Mouse (Mus musculus): ENCODE results near the gene Pbx2. TPM values are rescaled to one million over a fixed set of nuclear protein-coding genes. Genes with fewer than 3 reads are reported as not detected.

The Pbx2 gene
- total RNA-seq, 4 experiments from 2014 or later: 59.5 to 66.5 (median 62.6) TPM

DNA sequence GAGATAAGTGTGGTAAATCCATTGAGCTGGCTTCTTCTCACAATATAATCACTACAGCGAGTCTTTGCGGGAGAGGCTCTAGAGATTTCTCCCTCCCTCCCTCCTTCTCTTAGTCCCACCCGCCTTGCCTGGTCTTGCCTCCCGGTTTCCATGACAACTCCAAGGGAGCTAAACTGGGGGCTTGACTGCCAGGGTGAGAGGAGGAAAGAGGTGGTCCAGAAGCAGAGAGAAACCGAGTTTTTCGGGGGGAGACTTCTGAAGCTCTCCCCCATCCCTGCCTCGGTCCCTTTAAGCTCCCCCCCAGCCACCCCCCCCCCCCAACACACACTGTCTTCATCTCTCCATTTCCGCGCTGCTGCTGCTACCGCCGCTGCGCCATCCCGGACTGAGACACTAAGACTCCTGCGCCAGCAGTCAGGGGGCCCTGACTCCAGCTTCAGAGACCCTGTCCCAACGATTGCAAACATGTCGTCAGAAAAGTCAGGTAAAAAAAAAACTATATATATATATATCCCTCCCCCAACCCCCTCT is 38.2 kb downstream of the Pbx2 start, which contains the start of gene Prrt1:
TSS of gene Prrt1 (plus strand) at position 313 of the 531 bp plus-strand sequence.
- DNase-seq (ENCODE audit: low spot score in 2 of 2): peak in 1 of 2 experiments; percentile 74

- DNase-seq (ENCODE audit: low spot score in 2 of 2): no peak
These were observed 38.9 kb downstream of the Pbx2 start for GRCm38 (mm10) chr17:34629796-34630603.

DNA sequence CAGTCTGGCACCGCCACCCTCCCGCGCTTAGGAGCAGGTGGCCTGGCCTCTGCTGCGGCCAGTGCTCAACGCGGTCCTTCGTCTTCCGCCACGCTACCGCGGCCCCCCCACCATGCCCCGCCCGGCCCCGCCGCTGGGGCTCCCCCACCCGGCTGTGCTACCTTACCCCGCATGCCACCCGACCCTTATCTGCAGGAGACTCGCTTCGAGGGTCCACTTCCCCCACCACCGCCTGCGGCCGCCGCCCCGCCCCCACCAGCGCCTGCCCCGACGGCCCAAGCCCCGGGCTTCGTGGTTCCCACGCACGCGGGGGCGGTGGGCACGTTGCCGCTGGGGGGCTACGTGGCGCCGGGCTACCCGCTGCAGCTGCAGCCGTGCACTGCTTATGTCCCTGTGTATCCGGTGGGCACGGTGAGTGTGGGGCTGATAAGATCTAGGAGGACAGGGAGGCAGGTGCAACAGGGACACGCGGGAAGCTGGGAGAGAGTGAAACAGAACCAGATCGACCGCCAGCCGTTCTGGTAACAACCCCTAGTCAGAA is 39.8 kb downstream of the Pbx2 start:
- DNase-seq (ENCODE audit: low spot score in 2 of 2): no peak

GRCm38 (mm10) chr17:34631647-34632046 is 40.6 kb downstream of the Pbx2 start:
- no peak for DNase-seq (ENCODE audit: low spot score in 2 of 2)

DNA sequence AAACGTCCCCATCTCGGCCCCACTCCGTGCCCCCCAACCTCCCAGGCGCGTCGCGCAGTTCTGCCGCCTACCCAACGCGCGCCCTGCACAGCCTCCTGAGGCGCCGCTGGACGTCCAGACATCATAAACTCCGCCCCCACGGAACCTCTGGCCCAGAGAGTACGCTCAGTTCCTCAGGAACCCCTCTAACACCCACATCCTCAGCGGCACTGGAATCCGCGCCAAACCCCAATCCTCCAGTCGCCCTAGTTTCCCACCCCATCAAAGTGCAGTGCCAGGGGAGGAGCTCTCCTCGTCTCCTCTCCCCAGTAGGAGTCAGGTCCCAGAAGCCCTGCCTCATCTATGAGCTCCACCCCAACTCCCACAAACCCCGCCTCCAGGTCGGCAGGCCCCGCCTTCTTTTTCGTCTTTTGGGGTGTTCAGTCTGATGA is 41.2 kb downstream of the Pbx2 start:
- peak; percentile 80 to 88 for DNase-seq (ENCODE audit: low spot score in 2 of 2)

GRCm38 (mm10) chr17:34635671-34636070 is 44.6 kb downstream of the Pbx2 start:
- DNase-seq (ENCODE audit: low spot score in 2 of 2): no peak

GRCm38 (mm10) chr17:34637459-34637858 is 46.4 kb downstream of the Pbx2 start:
- DNase-seq (ENCODE audit: low spot score in 2 of 2): no peak

DNA sequence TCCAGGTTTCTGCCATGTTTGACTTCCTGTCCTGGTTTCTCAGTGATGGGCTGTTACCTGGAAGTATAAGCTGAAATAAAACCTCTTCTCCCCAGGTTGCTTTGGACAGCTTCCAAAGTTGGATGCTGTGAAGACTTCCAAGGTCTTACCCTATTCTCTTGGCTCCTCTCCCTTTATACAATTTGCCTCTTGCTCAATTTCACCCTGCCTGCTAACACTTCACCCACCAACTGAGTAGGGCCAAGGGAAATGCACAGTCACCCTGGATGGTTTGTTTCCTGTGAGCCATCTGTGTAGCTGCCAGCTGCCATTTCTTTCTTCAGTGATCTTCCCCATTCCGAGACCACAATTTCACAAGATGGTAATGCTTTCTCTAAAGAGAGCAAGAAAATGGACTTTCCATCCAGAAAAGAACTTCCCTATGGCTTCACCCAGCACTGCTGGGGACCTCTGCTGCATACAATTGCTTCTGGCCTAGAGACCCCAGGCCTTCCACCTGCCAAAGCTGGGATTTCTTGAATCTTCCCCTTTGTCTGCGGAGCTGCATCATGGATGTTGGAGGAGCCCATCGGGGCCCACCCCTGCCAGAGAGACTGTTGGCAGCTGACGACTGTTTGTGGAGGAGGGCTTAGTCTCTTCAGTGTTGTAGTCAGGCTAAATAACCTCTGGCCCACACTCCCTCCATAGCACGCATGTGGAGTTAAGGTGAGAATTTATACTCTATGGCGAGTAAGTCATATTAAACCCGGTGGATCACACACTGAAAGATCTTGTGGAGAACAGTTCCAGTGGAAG is 48.6 kb downstream of the Pbx2 start:
- DNase-seq (ENCODE audit: low spot score in 2 of 2): no peak

DNA sequence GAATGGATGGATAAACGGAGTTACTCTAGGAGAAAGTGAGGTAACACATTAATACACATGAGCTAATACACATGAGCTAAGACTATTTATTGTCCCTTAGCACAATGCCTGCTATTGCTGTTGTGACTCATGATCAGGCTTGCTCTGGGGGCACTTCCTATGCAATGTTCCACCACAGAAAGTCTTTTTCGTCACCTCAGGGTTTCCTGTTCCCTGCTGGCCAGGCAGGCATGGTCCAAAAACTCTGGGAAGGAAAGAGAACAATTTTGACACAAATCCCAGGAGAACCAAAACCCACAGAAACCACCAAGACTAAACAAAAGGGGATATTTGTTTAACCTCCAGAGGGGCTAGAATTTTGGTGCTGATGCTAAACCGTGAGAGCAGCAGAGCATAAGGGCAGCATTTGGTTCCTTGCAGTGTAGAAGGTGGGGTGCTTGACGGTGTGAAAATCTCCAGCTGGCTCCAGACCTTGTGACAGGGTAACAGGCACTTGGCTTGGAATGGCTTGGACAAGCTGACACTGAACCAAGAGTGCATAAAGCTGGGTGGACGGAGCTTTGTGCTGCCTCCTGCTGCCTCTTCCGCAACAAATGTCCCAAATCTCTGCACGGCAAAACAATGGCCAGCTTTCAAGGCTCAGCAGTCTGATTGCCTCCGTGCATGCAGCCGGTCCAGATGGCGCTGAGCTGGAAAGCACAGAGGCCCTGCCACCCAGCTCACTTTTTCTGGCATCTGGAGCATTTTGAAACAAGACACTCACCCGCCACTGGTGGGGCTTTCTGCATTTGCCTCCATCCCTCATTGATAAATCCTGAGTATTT is 49.9 kb downstream of the Pbx2 start:
- no peak for DNase-seq (ENCODE audit: low spot score in 2 of 2)

- DNase-seq (ENCODE audit: low spot score in 2 of 2): no peak
These were observed 50.9 kb downstream of the Pbx2 start for GRCm38 (mm10) chr17:34641945-34642344.

- no peak for DNase-seq (ENCODE audit: low spot score in 2 of 2)
These were observed 52.3 kb downstream of the Pbx2 start for GRCm38 (mm10) chr17:34643379-34643778.

- no peak for DNase-seq (ENCODE audit: low spot score in 2 of 2)
These were observed 52.9 kb downstream of the Pbx2 start for GRCm38 (mm10) chr17:34643944-34644343.

DNA sequence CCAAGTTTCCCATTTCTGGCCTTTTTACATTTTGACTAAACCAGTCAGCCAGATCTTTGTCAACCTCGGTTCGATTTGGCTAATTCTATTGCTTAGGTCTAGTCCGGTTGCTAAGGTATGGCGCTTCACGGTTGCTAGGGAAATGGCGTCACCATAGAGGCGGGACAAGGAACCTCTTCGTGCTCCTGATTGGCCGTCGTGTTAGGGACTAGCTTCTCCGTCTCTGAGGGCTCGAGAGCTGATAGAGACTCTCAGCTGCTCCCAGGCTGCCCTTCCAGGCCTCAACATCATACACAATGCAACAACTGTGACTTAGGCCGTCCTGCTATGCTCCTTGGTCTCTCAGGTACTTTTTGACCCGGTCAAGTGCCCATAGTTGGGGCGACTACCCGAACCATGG is 53.5 kb downstream of the Pbx2 start, which contains the start of gene Fkbpl:
TSS of gene Fkbpl (plus strand) at position 157 of the 400 bp plus-strand sequence.
- DNase-seq (ENCODE audit: low spot score in 2 of 2): peak; percentile 92 to 95

GRCm38 (mm10) chr17:34645256-34645829 is 54.3 kb downstream of the Pbx2 start:
- DNase-seq (ENCODE audit: low spot score in 2 of 2): no peak

DNA sequence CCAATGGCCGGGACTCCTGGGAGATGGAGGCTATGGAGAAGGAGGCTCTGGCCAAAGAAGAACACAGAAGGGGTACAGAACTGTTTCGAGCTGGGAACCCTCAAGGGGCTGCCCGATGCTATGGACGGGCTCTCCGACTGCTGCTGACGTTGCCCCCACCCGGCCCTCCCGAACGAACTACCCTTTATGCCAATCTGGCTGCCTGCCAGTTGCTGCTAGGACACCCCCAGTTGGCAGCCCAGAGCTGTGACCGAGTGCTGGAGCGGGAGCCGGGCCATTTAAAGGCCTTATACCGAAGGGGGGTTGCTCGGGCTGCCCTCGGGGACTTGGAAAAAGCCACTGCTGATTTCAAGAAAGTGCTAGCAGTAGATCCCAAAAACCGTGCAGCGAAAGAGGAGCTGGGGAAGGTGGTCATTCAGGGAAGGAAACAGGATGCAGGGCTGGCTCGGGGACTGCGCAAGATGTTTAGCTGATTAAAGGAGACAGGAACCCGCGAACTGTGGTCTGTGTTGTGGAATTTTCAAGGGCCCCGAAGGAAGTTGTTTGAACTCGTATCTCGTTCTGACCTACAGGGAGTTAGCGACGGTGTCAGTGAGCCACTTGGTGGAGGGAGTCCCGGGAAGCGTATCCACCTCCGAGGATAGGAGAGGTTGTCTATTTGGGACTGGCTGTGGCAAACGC is 54.9 kb downstream of the Pbx2 start:
- DNase-seq (ENCODE audit: low spot score in 2 of 2): peak in 1 of 2 experiments; percentile 18

Other genes starting within 250 kb of the Pbx2 start
- under 1 TPM; 0.49 to 0.82 (median 0.63) TPM for gene Btnl2, start 236.4 kb upstream of the Pbx2 start, total RNA-seq (2022)
- gene Btnl1, start 214.1 kb upstream of the Pbx2 start, total RNA-seq (2022): not detected
- 1 to 10 TPM; 3.3 to 5.1 (median 4.3) TPM for gene BC051142, start 192.4 kb upstream of the Pbx2 start, total RNA-seq (2022)
- gene Btnl4, start 113.9 kb upstream of the Pbx2 start, total RNA-seq (2022): not detected
- not detected for gene Btnl6, start 73.9 kb upstream of the Pbx2 start, total RNA-seq (2022)
- gene Notch4, start 27.0 kb upstream of the Pbx2 start, total RNA-seq (2022): 10 to 100 TPM in 1 of 4 experiments, 1 to 10 TPM in 3; 9.4 to 13.0 (median 9.6) TPM
- 1 to 10 TPM; 2.1 to 4.2 (median 3.4) TPM for gene Gpsm3, start 1.5 kb upstream of the Pbx2 start, total RNA-seq (2022)
- gene Ager, start 6.6 kb downstream of the Pbx2 start, total RNA-seq (2022): under 1 TPM; 0.39 to 0.83 (median 0.54) TPM
- gene Rnf5, start 12.4 kb downstream of the Pbx2 start, total RNA-seq (2022): 10 to 100 TPM; 73.3 to 77.6 (median 76.0) TPM
- 100 to 1,000 TPM; 150 to 164 (median 155) TPM for gene Agpat1, start 13.0 kb downstream of the Pbx2 start, total RNA-seq (2022)
- 1 to 10 TPM; 3.0 to 4.9 (median 3.4) TPM for gene Egfl8, start 24.7 kb downstream of the Pbx2 start, total RNA-seq (2022)
- gene Ppt2, start 37.2 kb downstream of the Pbx2 start, total RNA-seq (2022): 10 to 100 TPM; 38.1 to 48.6 (median 45.4) TPM
- 100 to 1,000 TPM in 3 of 4 experiments, 10 to 100 TPM in 1; 90.1 to 149 (median 116) TPM for gene Prrt1, start 38.3 kb downstream of the Pbx2 start, total RNA-seq (2022)
- 10 to 100 TPM; 12.5 to 16.7 (median 14.8) TPM for gene Fkbpl, start 53.5 kb downstream of the Pbx2 start, total RNA-seq (2022)
- 10 to 100 TPM; 46.3 to 56.8 (median 53.7) TPM for gene Atf6b, start 55.9 kb downstream of the Pbx2 start, total RNA-seq (2022)
- 1 to 10 TPM; 2.5 to 3.1 (median 2.8) TPM for gene Tnxb, start 79.3 kb downstream of the Pbx2 start, total RNA-seq (2022)
- 100 to 1,000 TPM in 2 of 4 experiments, 10 to 100 TPM in 2; 27.2 to 188 (median 81.4) TPM for gene C4b, start 152.6 kb downstream of the Pbx2 start, total RNA-seq (2022)
- gene Cyp21a1, start 213.3 kb downstream of the Pbx2 start, total RNA-seq (2022): 1 to 10 TPM in 2 of 4 experiments, not detected in 2; 3.1 to 3.7 TPM
- gene Stk19, start 245.7 kb downstream of the Pbx2 start, total RNA-seq (2022): 10 to 100 TPM; 45.3 to 49.5 (median 47.7) TPM
- 10 to 100 TPM; 31.8 to 37.2 (median 34.0) TPM for gene Dxo, start 245.8 kb downstream of the Pbx2 start, total RNA-seq (2022)

Data from left cerebral cortex, adult 8-10 months (tissue).